Mouse (Mus musculus) C2C12 (cell line): ENCODE measurements around the gene Gm10188.

Source experiments
- CEBPB ChIP-seq: IDR thresholded peaks from one replicate; pipeline ENCODE4 v1.6.1; 2011; ENCODE audit warnings: low read depth, mild to moderate bottlenecking, control low read depth, moderate library complexity
- CTCF ChIP-seq: IDR thresholded peaks from one replicate; pipeline ENCODE4 v1.5.1; 2011; ENCODE audit not compliant: control insufficient read depth, insufficient read depth, insufficient read length
- FOSL1 ChIP-seq: IDR thresholded peaks from one replicate; pipeline ENCODE4 v1.8.0; 2011; ENCODE audit warnings: mild to moderate bottlenecking, low read length; ENCODE audit not compliant: poor library complexity, insufficient read depth, severe bottlenecking
- MAX ChIP-seq: IDR thresholded peaks from one replicate; pipeline ENCODE4 v1.6.1; 2011; ENCODE audit warnings: mild to moderate bottlenecking, control low read depth
- MYOD1 ChIP-seq: IDR thresholded peaks from one replicate; pipeline ENCODE4 v1.6.1; 2011; ENCODE audit warnings: low read depth; ENCODE audit not compliant: control insufficient read depth, insufficient read length
- USF1 ChIP-seq: IDR thresholded peaks from one replicate; pipeline ENCODE4 v1.6.1; 2011; ENCODE audit warnings: low read depth, mild to moderate bottlenecking, control low read depth, moderate library complexity

DNA sequence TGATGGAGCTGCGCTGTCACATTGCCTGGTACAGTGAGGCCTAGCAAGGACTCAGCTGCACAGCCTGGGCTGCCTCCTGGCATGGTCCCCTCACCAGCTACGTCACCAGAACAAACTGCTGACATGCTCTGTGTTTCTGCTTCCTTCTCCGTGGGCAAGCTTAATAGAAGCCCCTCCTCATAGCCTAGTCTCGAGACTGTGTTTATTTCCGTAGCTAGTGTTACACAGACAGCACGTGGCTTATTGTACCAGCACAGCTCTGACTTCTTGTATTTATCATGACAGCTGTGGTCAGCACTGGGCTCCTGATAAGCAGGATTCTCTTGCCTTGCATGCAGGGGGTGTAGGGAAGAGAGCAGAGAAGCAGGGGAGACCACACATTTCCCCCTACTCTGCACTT lies 16.6 kb upstream of the Gm10188 start:
- TF ChIP-seq CTCF: no peak
- TF ChIP-seq FOSL1: no peak
- TF ChIP-seq USF1: no peak
- TF ChIP-seq CEBPB: no peak
- TF ChIP-seq MYOD1: no peak
- no peak for TF ChIP-seq MAX
